In the genomic region with DNA sequence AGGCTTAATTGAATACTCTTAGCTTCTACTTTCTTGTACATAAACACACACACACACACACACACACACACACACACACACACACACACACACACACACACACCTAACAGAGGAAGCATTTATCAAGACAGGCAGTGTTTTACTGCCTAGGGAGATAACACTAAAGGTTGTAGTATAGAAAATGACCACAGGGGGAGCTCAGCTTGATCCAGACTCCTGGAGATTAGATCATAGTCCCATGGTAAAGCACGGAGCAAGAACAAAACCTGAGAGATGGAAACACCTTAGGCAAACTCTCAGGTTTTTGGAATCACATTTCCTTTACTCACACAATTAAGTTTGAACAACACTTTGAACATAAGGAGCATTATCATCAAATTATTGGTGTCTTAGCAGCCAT, we compare ENCODE assay signal across 15 mouse cellular contexts.
A peak's percentile ranks its signal among the peaks of the same experiment; 100 is the strongest.
DNase-seq lines count a peak whose midpoint lies in the region; ATAC-seq and TF ChIP-seq lines count a peak whose summit lies in the region.
"Had no signal": no experiment of that assay in that cellular context is flagged by ENCODE, and none has a peak within 500 bp of the region (broad histone marks: within the 10 kb centered on the region; RNA-seq: fewer than 3 reads in every experiment).

No protein-coding gene starts in this region.

- no peaks in the 10 kb centered on the region for H3K36me3 ChIP-seq in heart, adult 2 months (ENCODE audit: control insufficient read depth, insufficient read depth, low read length)
- no peaks in the 10 kb centered on the region for H3K36me3 ChIP-seq in stomach, postnatal 0 days (ENCODE audit: control insufficient read depth, insufficient read depth, low read length)
- H3K36me3 ChIP-seq: heart, embryonic 13.5 days; hindbrain, embryonic 15.5 days; neural tube, embryonic 12.5 days had no signal

- H3K4me1 ChIP-seq in heart, adult 2 months (ENCODE audit: control insufficient read depth, insufficient read depth, low read length): no peaks in the 10 kb centered on the region
- H3K4me1 ChIP-seq in stomach, postnatal 0 days (replicated peaks; ENCODE audit: control insufficient read depth, insufficient read depth): no peaks in the 10 kb centered on the region
- H3K4me1 ChIP-seq: heart, embryonic 13.5 days; hindbrain, embryonic 15.5 days; megakaryocyte, embryonic 14.5 days had no signal

- ATAC-seq in stomach, postnatal 0 days (ENCODE audit: low FRiP score, low TSS enrichment): no peak
- no peak for ATAC-seq in cerebellum, adult (ENCODE audit: insufficient number of reproducible peaks, low FRiP score, low TSS enrichment)

- no peak for TF ChIP-seq POLR2A in heart, adult 2 months (IDR thresholded peaks at IDR 0.05; ENCODE audit: insufficient read depth, low read depth, low read length)

- no peaks in the 10 kb centered on the region for H3K79me2 ChIP-seq in heart, adult 2 months (replicated peaks; ENCODE audit: control insufficient read depth, insufficient read depth, low read length)

- 0 out of 2 replicates have a peak, but pooled peaks have one; percentile 9 for TF ChIP-seq CTCF in heart, adult 2 months (IDR thresholded peaks at IDR 0.05)
- peak; percentile 44 for TF ChIP-seq CTCF in stomach, postnatal 0 days (IDR thresholded peaks at IDR 0.05; ENCODE audit: low read depth)

- WGBS in heart, adult 2 months: 49% methylated on average over 1 of the region's 1 CpGs
- WGBS in stomach, postnatal 0 days: 40% methylated on average over 1 of the region's 1 CpGs

- no peak overlapping the region for H3K9ac ChIP-seq in heart, adult 2 months (ENCODE audit: low read depth, low read length)
- no peak overlapping the region for H3K9ac ChIP-seq in stomach, postnatal 0 days (ENCODE audit: low read length)
- H3K9ac ChIP-seq: heart, embryonic 13.5 days; hindbrain, embryonic 15.5 days; liver, embryonic 14.5 days; neural tube, embryonic 12.5 days had no signal

- no peak overlapping the region for H3K27ac ChIP-seq in heart, adult 2 months
- H3K27ac ChIP-seq in stomach, postnatal 0 days (replicated peaks): no peak overlapping the region
- H3K27ac ChIP-seq: heart, embryonic 13.5 days; hindbrain, embryonic 15.5 days; liver, embryonic 14.5 days; neural tube, embryonic 12.5 days had no signal

- no peaks in the 10 kb centered on the region for H3K27me3 ChIP-seq in heart, adult 2 months (ENCODE audit: control insufficient read depth, insufficient read depth, low read length)
- no peaks in the 10 kb centered on the region for H3K27me3 ChIP-seq in stomach, postnatal 0 days (ENCODE audit: control insufficient read depth, insufficient read depth, low read length)
- H3K27me3 ChIP-seq: heart, embryonic 13.5 days; hindbrain, embryonic 15.5 days; megakaryocyte, embryonic 14.5 days; neural tube, embryonic 12.5 days had no signal

- H3K4me3 ChIP-seq in heart, adult 2 months: no peak overlapping the region
- H3K4me3 ChIP-seq in stomach, postnatal 0 days (ENCODE audit: low read depth, low read length): no peak overlapping the region
- H3K4me3 ChIP-seq: erythroblast, embryonic 14.5 days; heart, embryonic 13.5 days; hindbrain, embryonic 15.5 days; megakaryocyte, embryonic 14.5 days; neural tube, embryonic 12.5 days had no signal

- no peak for DNase-seq in heart, adult 2 months
- no peak for DNase-seq in heart, adult 9 months (ENCODE audit: low spot score in 2 of 2)
- peak; percentile 7 for DNase-seq in lung, postnatal 36 days
- DNase-seq in lung, postnatal 14 days: no peak
- DNase-seq in c-Kit-positive CD71-negative TER-119-negative erythroid progenitor cells, embryonic 14.5 days (ENCODE audit: low read depth): peak; percentile 13
- no peak for DNase-seq in stomach, postnatal 0 days (ENCODE audit: low spot score)
- DNase-seq in thymus, postnatal 14 days: no peak
- DNase-seq: cerebellum, postnatal 14 days had no signal

- TF ChIP-seq EP300 in heart, adult 2 months (IDR thresholded peaks at IDR 0.05; ENCODE audit: insufficient read depth, low read depth, low read length): no peak
- no peak for TF ChIP-seq EP300 in stomach, postnatal 0 days (optimal IDR thresholded peaks at IDR 0.05)

- H3K4me2 ChIP-seq in stomach, postnatal 0 days (replicated peaks; ENCODE audit: low read depth): no peak overlapping the region
- H3K4me2 ChIP-seq: heart, embryonic 13.5 days; hindbrain, embryonic 15.5 days; neural tube, embryonic 12.5 days had no signal

- intact Hi-C loops in heart, adult 2 months (cut with DNase I): no loop called here

- no peaks in the 10 kb centered on the region for H3K9me3 ChIP-seq in stomach, postnatal 0 days (ENCODE audit: control insufficient read depth, low read length)
- H3K9me3 ChIP-seq: heart, embryonic 13.5 days; hindbrain, embryonic 15.5 days; megakaryocyte, embryonic 14.5 days; neural tube, embryonic 12.5 days had no signal

Comparison
In these comparisons a context has a peak if more than half of its experiments do, and no peak if none do; other contexts are left out.
1. DNase-seq: peak in lung, postnatal 36 days (single experiment) and c-Kit-positive CD71-negative TER-119-negative erythroid progenitor cells, embryonic 14.5 days (single experiment); none in heart, adult 2 months (0 of 2), heart, adult 9 months (0 of 2), lung, postnatal 14 days (single experiment), stomach, postnatal 0 days (single experiment) and thymus, postnatal 14 days (single experiment).